Mouse (Mus musculus) heart, adult 2 months (tissue): ENCODE data around the gene Rmdn2.

Experiments
- CTCF ChIP-seq: fragments of 200-600 bp; IDR thresholded peaks from 2 replicates; pipeline ENCODE4 v1.8.1; 2022; ENCODE audit warnings: antibody characterized with exemption, mild to moderate bottlenecking, moderate library complexity
- POLR2A ChIP-seq: fragments of 200-500 bp; IDR thresholded peaks from 2 replicates; pipeline ENCODE4 v1.6.1; 2011; ENCODE audit warnings: mild to moderate bottlenecking, low read depth, low read length, control low read depth; ENCODE audit not compliant: insufficient read depth

DNA sequence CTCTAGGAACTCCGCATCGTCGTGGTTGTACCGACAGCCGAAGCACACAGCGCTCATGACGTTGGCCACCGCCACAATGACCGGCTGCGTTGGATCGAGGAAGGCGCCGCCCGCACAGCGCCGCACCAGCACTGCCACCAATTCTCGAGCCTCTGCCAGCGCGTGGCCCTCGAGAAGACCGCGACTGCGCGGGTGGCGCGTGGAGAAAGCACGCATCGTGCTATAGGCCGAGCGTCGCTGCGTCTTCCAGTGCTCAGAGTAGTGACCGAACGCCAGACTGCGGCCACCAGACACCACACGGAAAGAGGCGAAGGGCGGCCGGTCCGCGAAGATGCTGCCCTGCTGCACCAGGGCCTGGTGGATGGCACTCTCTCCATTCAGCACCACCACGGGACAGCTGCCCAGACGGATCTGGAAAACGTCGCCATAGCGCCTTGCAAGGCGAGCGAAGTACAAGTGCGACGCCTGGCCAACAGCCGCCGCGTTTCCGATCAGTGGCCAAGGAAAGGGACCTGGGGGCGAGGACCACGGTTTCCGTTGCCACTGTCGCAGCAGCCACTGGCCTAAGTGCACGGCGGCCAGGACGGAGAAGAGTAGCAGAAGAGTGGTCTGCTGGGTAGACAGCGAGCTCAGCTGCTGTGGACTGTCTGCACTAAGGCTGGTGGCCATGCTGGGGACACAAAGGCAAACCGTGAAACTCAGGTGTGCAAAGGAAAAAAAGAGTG is 102.1 kb downstream of the Rmdn2 start:
- TF ChIP-seq CTCF (no peak), POLR2A (0 out of 2 replicates have a peak, but pooled peaks have one; percentile 24)
